Mouse (Mus musculus): ENCODE data around the gene Edem1. TPM values are rescaled to one million over a fixed set of nuclear protein-coding genes. Genes with fewer than 3 reads are reported as not detected.
"Not testable (repeated sequence)": the region's sequence is repeated elsewhere in the genome, so short reads cannot be mapped to it uniquely, and the experiment has no call there.

Edem1 gene
- polyA plus RNA-seq, 1 experiment from 2014 or later: 21.5 TPM

GRCm38 (mm10) chr6:108866317-108866716 lies 37.9 kb downstream of the Edem1 start:
- DNase-seq (ENCODE audit: low spot score): no peak
- WGBS: 85% methylated on average over 5 of the region's 5 CpGs
- no peaks in the 10 kb centered on the region for H3K9me3 ChIP-seq (replicated peaks)
- H3K27ac ChIP-seq: no peak overlapping the region
- H3K4me3 ChIP-seq: no peak overlapping the region
- no peaks in the 10 kb centered on the region for H3K27me3 ChIP-seq (ENCODE audit: low read depth, poor library complexity, severe bottlenecking)
- H3K36me3 ChIP-seq: no peaks in the 10 kb centered on the region
- H3K4me1 ChIP-seq: no peaks in the 10 kb centered on the region

- 68% methylated on average over 2 of the region's 2 CpGs for WGBS
- H3K4me3 ChIP-seq; H3K4me1 ChIP-seq; H3K27ac ChIP-seq; H3K27me3 ChIP-seq (ENCODE audit: low read depth, poor library complexity, severe bottlenecking); H3K36me3 ChIP-seq; DNase-seq (ENCODE audit: low spot score); H3K9me3 ChIP-seq (replicated peaks): not testable (repeated sequence)
Measured at GRCm38 (mm10) chr6:108869031-108869430, 40.6 kb downstream of the Edem1 start.

GRCm38 (mm10) chr6:108870421-108870820 lies 42.0 kb downstream of the Edem1 start:
- Histone ChIP-seq H3K36me3 (no peaks in the 10 kb centered on the region), H3K27me3 (ENCODE audit: low read depth, poor library complexity, severe bottlenecking) (no peaks in the 10 kb centered on the region), H3K27ac (no peak overlapping the region), H3K9me3 (replicated peaks) (no peaks in the 10 kb centered on the region), H3K4me1 (no peaks in the 10 kb centered on the region), H3K4me3 (no peak overlapping the region)
- WGBS: 91% methylated on average over 2 of the region's 2 CpGs
- no peak for DNase-seq (ENCODE audit: low spot score)

GRCm38 (mm10) chr6:108871251-108871650 lies 42.8 kb downstream of the Edem1 start:
- Histone ChIP-seq H3K4me1 (no peaks in the 10 kb centered on the region), H3K9me3 (replicated peaks) (no peaks in the 10 kb centered on the region), H3K36me3 (no peaks in the 10 kb centered on the region), H3K27ac (no peak overlapping the region), H3K27me3 (ENCODE audit: low read depth, poor library complexity, severe bottlenecking) (no peaks in the 10 kb centered on the region), H3K4me3 (no peak overlapping the region)
- WGBS: 91% methylated on average over 4 of the region's 4 CpGs
- no peak for DNase-seq (ENCODE audit: low spot score)

GRCm38 (mm10) chr6:108875344-108875743 lies 46.9 kb downstream of the Edem1 start:
- H3K4me3 ChIP-seq: no peak overlapping the region
- H3K27me3 ChIP-seq (ENCODE audit: low read depth, poor library complexity, severe bottlenecking): no peaks in the 10 kb centered on the region
- no peaks in the 10 kb centered on the region for H3K9me3 ChIP-seq (replicated peaks)
- DNase-seq (ENCODE audit: low spot score): no peak
- no peak overlapping the region for H3K27ac ChIP-seq
- 86% methylated on average over 1 of the region's 1 CpGs for WGBS
- H3K4me1 ChIP-seq: no peaks in the 10 kb centered on the region
- no peaks in the 10 kb centered on the region for H3K36me3 ChIP-seq

GRCm38 (mm10) chr6:108876052-108876451 lies 47.6 kb downstream of the Edem1 start:
- Histone ChIP-seq H3K4me3 (no peak overlapping the region), H3K36me3 (no peaks in the 10 kb centered on the region), H3K4me1 (no peaks in the 10 kb centered on the region), H3K9me3 (replicated peaks) (no peaks in the 10 kb centered on the region), H3K27me3 (ENCODE audit: low read depth, poor library complexity, severe bottlenecking) (no peaks in the 10 kb centered on the region), H3K27ac (no peak overlapping the region)
- no peak for DNase-seq (ENCODE audit: low spot score)
- 67% methylated on average over 5 of the region's 5 CpGs for WGBS

GRCm38 (mm10) chr6:108876486-108876885 lies 48.0 kb downstream of the Edem1 start:
- no peak overlapping the region for H3K27ac ChIP-seq
- no peak for DNase-seq (ENCODE audit: low spot score)
- H3K9me3 ChIP-seq (replicated peaks): no peaks in the 10 kb centered on the region
- H3K4me1 ChIP-seq: no peaks in the 10 kb centered on the region
- WGBS: 71% methylated on average over 1 of the region's 2 CpGs
- H3K27me3 ChIP-seq (ENCODE audit: low read depth, poor library complexity, severe bottlenecking): no peaks in the 10 kb centered on the region
- no peak overlapping the region for H3K4me3 ChIP-seq
- no peaks in the 10 kb centered on the region for H3K36me3 ChIP-seq

GRCm38 (mm10) chr6:108880368-108881013 lies 52.0 kb downstream of the Edem1 start:
- Histone ChIP-seq H3K36me3 (no peaks in the 10 kb centered on the region), H3K4me3 (no peak overlapping the region), H3K9me3 (replicated peaks) (no peaks in the 10 kb centered on the region), H3K4me1 (peaks cover 7% of the 10 kb centered on the region; the same call in 1 of the 2 replicates), H3K27ac (no peak overlapping the region), H3K27me3 (ENCODE audit: low read depth, poor library complexity, severe bottlenecking) (no peaks in the 10 kb centered on the region)
- no peak for DNase-seq (ENCODE audit: low spot score)
- 86% methylated on average over 4 of the region's 4 CpGs for WGBS

GRCm38 (mm10) chr6:108881074-108881473 lies 52.6 kb downstream of the Edem1 start:
- 95% methylated on average over 4 of the region's 4 CpGs for WGBS
- no peak for DNase-seq (ENCODE audit: low spot score)

GRCm38 (mm10) chr6:108883826-108884225 lies 55.4 kb downstream of the Edem1 start:
- Histone ChIP-seq H3K9me3 (replicated peaks) (no peaks in the 10 kb centered on the region), H3K27me3 (ENCODE audit: low read depth, poor library complexity, severe bottlenecking) (no peaks in the 10 kb centered on the region), H3K4me3 (no peak overlapping the region), H3K27ac (no peak overlapping the region), H3K4me1 (peaks cover 7% of the 10 kb centered on the region; the same call in 1 of the 2 replicates), H3K36me3 (no peaks in the 10 kb centered on the region)
- no peak for DNase-seq (ENCODE audit: low spot score)
- 87% methylated on average over 2 of the region's 2 CpGs for WGBS

More at GRCm38 (mm10) chr6:108881074-108881473, 52.6 kb downstream of the Edem1 start:
- Histone ChIP-seq H3K4me1 (peaks cover 7% of the 10 kb centered on the region; the same call in 1 of the 2 replicates), H3K9me3 (replicated peaks) (no peaks in the 10 kb centered on the region), H3K27me3 (ENCODE audit: low read depth, poor library complexity, severe bottlenecking) (no peaks in the 10 kb centered on the region), H3K27ac (no peak overlapping the region), H3K36me3 (no peaks in the 10 kb centered on the region), H3K4me3 (no peak overlapping the region)

- Histone ChIP-seq H3K36me3 (no peaks in the 10 kb centered on the region), H3K27me3 (ENCODE audit: low read depth, poor library complexity, severe bottlenecking) (no peaks in the 10 kb centered on the region), H3K27ac (no peak overlapping the region), H3K4me3 (no peak overlapping the region), H3K9me3 (replicated peaks) (no peaks in the 10 kb centered on the region), H3K4me1 (peaks cover 7% of the 10 kb centered on the region; the same call in 1 of the 2 replicates)
- WGBS: 78% methylated on average over 5 of the region's 5 CpGs
- DNase-seq (ENCODE audit: low spot score): no peak
Measured at GRCm38 (mm10) chr6:108884603-108885002, 56.2 kb downstream of the Edem1 start.

GRCm38 (mm10) chr6:108886346-108886745 lies 57.9 kb downstream of the Edem1 start:
- H3K9me3 ChIP-seq (replicated peaks): no peaks in the 10 kb centered on the region
- H3K27me3 ChIP-seq (ENCODE audit: low read depth, poor library complexity, severe bottlenecking): no peaks in the 10 kb centered on the region
- no peak for DNase-seq (ENCODE audit: low spot score)
- no peak overlapping the region for H3K4me3 ChIP-seq
- 77% methylated on average over 4 of the region's 4 CpGs for WGBS
- no peaks in the 10 kb centered on the region for H3K36me3 ChIP-seq
- no peak overlapping the region for H3K27ac ChIP-seq
- H3K4me1 ChIP-seq: peaks cover 7% of the 10 kb centered on the region; the same call in 1 of the 2 replicates

- no peaks in the 10 kb centered on the region for H3K4me1 ChIP-seq
- H3K36me3 ChIP-seq: no peaks in the 10 kb centered on the region
- no peaks in the 10 kb centered on the region for H3K9me3 ChIP-seq (replicated peaks)
- H3K27ac ChIP-seq: no peak overlapping the region
- 87% methylated on average over 5 of the region's 5 CpGs for WGBS
- DNase-seq (ENCODE audit: low spot score): no peak
- H3K4me3 ChIP-seq: no peak overlapping the region
- H3K27me3 ChIP-seq (ENCODE audit: low read depth, poor library complexity, severe bottlenecking): no peaks in the 10 kb centered on the region
Measured at GRCm38 (mm10) chr6:108892589-108892988, 64.1 kb downstream of the Edem1 start.

- DNase-seq (ENCODE audit: low spot score): no peak
- no peaks in the 10 kb centered on the region for H3K27me3 ChIP-seq (ENCODE audit: low read depth, poor library complexity, severe bottlenecking)
- H3K4me1 ChIP-seq: no peaks in the 10 kb centered on the region
- H3K36me3 ChIP-seq: no peaks in the 10 kb centered on the region
- no peak overlapping the region for H3K27ac ChIP-seq
- no peaks in the 10 kb centered on the region for H3K9me3 ChIP-seq (replicated peaks)
- WGBS: 86% methylated on average over 2 of the region's 2 CpGs
- no peak overlapping the region for H3K4me3 ChIP-seq
Measured at GRCm38 (mm10) chr6:108895129-108895528, 66.7 kb downstream of the Edem1 start.

All from limb, embryonic 10.5 days (tissue).